10 mouse cellular contexts compared by ENCODE assay signal in the genomic region with DNA sequence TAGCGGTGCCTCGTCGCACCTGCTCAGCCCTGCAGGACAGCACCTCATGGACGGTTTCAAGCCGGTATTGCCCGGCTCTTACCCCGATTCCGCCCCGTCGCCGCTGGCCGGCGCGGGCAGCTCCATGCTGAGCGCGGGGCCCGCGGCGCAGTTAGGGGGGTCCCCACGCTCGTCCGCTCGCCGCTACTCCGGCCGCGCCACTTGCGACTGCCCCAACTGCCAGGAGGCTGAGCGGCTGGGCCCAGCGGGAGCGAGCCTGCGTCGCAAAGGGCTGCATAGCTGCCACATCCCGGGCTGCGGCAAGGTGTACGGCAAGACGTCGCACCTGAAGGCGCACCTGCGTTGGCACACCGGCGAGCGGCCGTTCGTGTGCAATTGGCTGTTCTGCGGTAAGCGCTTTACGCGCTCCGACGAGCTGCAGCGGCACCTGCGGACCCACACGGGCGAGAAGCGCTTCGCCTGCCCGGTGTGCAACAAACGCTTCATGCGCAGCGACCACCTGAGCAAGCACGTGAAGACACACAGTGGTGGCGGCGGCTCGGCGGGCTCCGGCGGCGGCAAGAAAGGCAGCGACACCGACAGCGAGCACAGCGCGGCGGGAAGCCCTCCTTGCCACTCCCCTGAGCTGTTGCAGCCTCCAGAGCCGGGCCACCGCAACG. TPM values are rescaled to one million over a fixed set of nuclear protein-coding genes. Genes with fewer than 3 reads are reported as not detected.
A peak's percentile ranks its signal among the peaks of the same experiment; 100 is the strongest.
DNase-seq lines count a peak whose midpoint lies in the region; ATAC-seq lines count a peak whose summit lies in the region.
"Had no signal": no experiment of that assay in that cellular context is flagged by ENCODE, and none has a peak within 500 bp of the region (broad histone marks: within the 10 kb centered on the region; RNA-seq: fewer than 3 reads in every experiment).

No protein-coding gene starts in this region.

- peak; percentile 51 for ATAC-seq in midbrain, embryonic 14.5 days (ENCODE audit: low FRiP score, low TSS enrichment)
- no peak for ATAC-seq in activated CD4-positive, CD25-positive, alpha-beta regulatory T cell, adult 4 months

- H3K36me3 ChIP-seq in heart, embryonic 10.5 days, result no peaks in the 10 kb centered on the region
- peaks cover 10% of the 10 kb centered on the region for H3K36me3 ChIP-seq in hindbrain, embryonic 10.5 days
- H3K36me3 ChIP-seq in midbrain, embryonic 14.5 days (ENCODE audit: control insufficient read depth, insufficient read depth, low read length), result no peaks in the 10 kb centered on the region

- H3K27ac ChIP-seq in heart, embryonic 10.5 days, result no peak overlapping the region
- H3K27ac ChIP-seq in hindbrain, embryonic 10.5 days, result peak overlapping the region; percentile 93
- H3K27ac ChIP-seq in midbrain, embryonic 14.5 days (replicated peaks; ENCODE audit: low read depth, low read length), result 0 out of 2 replicates have a peak overlapping the region, but pooled peaks have one; percentile 64

- no peak for DNase-seq in heart, embryonic 10.5 days (ENCODE audit: low spot score)
- no peak for DNase-seq in heart, adult 11 months
- DNase-seq in ES-CJ7 (ENCODE audit: low read depth, low spot score), result peak; percentile 73
- peak; percentile 58 for DNase-seq in hindbrain, embryonic 10.5 days (ENCODE audit: low spot score)
- peak; percentile 61 for DNase-seq in midbrain, embryonic 14.5 days
- DNase-seq in layer of hippocampus, adult 9-10 months (ENCODE audit: low spot score), result no peak
- no peak for DNase-seq in urinary bladder, adult 18-20 months (ENCODE audit: low spot score in 2 of 2)

- H3K9ac ChIP-seq in midbrain, embryonic 14.5 days (replicated peaks; ENCODE audit: low read length), result peak overlapping the region; percentile 46

- peak overlapping the region; percentile 63 for H3K4me2 ChIP-seq in midbrain, embryonic 14.5 days (ENCODE audit: low read length)

- no peaks in the 10 kb centered on the region for H3K9me3 ChIP-seq in heart, embryonic 10.5 days
- H3K9me3 ChIP-seq in hindbrain, embryonic 10.5 days, result no peaks in the 10 kb centered on the region
- no peaks in the 10 kb centered on the region for H3K9me3 ChIP-seq in midbrain, embryonic 14.5 days (ENCODE audit: control insufficient read depth, low read length)

- peaks cover 28% of the 10 kb centered on the region for H3K4me1 ChIP-seq in heart, embryonic 10.5 days
- peaks cover 58% of the 10 kb centered on the region for H3K4me1 ChIP-seq in hindbrain, embryonic 10.5 days (replicated peaks)
- 0 out of 2 replicates have a peak, but pooled peaks cover 8% of the 10 kb centered on the region for H3K4me1 ChIP-seq in midbrain, embryonic 14.5 days (ENCODE audit: control insufficient read depth, insufficient read depth, low read length)

- H3K27me3 ChIP-seq in heart, embryonic 10.5 days (ENCODE audit: insufficient read depth, poor library complexity, severe bottlenecking), result peaks cover 86% of the 10 kb centered on the region
- H3K27me3 ChIP-seq in hindbrain, embryonic 10.5 days (ENCODE audit: insufficient read depth, poor library complexity, severe bottlenecking), result peaks cover 96% of the 10 kb centered on the region
- H3K27me3 ChIP-seq in midbrain, embryonic 14.5 days (ENCODE audit: control insufficient read depth, insufficient read depth, low read length), result peaks cover 82% of the 10 kb centered on the region

- peak overlapping the region; percentile 57 for H3K4me3 ChIP-seq in heart, embryonic 10.5 days
- peak overlapping the region; percentile 65 for H3K4me3 ChIP-seq in hindbrain, embryonic 10.5 days
- H3K4me3 ChIP-seq in midbrain, embryonic 14.5 days (replicated peaks; ENCODE audit: low read depth, low read length), result peak overlapping the region; percentile 39
- H3K4me3 ChIP-seq: erythroblast, embryonic 14.5 days had no signal

- under 1% methylated on average over 78 of the region's 78 CpGs for WGBS in heart, embryonic 10.5 days
- WGBS in hindbrain, embryonic 10.5 days, result under 1% methylated on average over 78 of the region's 78 CpGs
- WGBS in midbrain, embryonic 14.5 days, result under 1% methylated on average over 78 of the region's 78 CpGs

RNA-seq across cellular contexts. Expression of gene Sp8, which starts 3.2 kb away (rescaled TPM):
- 0.07 and 0.46 TPM in 2 replicates for polyA plus RNA-seq in heart, embryonic 10.5 days (2016; fragmentation: Nextera tagmentation; extraction: Ambion mirVana)
- 9.1 and 12.0 TPM in 2 replicates for polyA plus RNA-seq in hindbrain, embryonic 10.5 days (2016; fragmentation: Nextera tagmentation; extraction: Ambion mirVana)
- 1.4 and 1.7 TPM in 2 replicates for polyA plus RNA-seq in midbrain, embryonic 14.5 days (2014; fragmentation: Nextera tagmentation; extraction: Ambion mirVana)
- polyA plus RNA-seq in activated CD4-positive, CD25-positive, alpha-beta regulatory T cell, adult 4 months (2017; shearing (Covaris generic)), result not detected
- polyA plus RNA-seq: erythroblast, embryonic 14.5 days; small intestine, adult 2 months had no signal

Comparison
In these comparisons a context has a peak if more than half of its experiments do, and no peak if none do; other contexts are left out.
1. DNase-seq: peak in ES-CJ7 (single experiment), hindbrain, embryonic 10.5 days (single experiment) and midbrain, embryonic 14.5 days (single experiment); none in heart, embryonic 10.5 days (single experiment), heart, adult 11 months (single experiment), layer of hippocampus, adult 9-10 months (single experiment) and urinary bladder, adult 18-20 months (0 of 2).
2. Peak in every context shown above with its lines, with median percentiles within 50 percentile points of each other: H3K4me3 ChIP-seq.